Comparison of ENCODE assay signal across 16 mouse cellular contexts in genomic region chr1:38588741-38589140, GRCm38 (mm10).
"Had no signal": no experiment of that assay in that cellular context is flagged by ENCODE, and none has a peak within 500 bp of the region (broad histone marks: within the 10 kb centered on the region; RNA-seq: fewer than 3 reads in every experiment).

No protein-coding gene starts in this region.

- H3K9me3 ChIP-seq: liver, embryonic 13.5 days; midbrain, embryonic 15.5 days; stomach, embryonic 15.5 days had no signal

- H3K36me3 ChIP-seq: liver, embryonic 13.5 days; midbrain, embryonic 15.5 days; stomach, embryonic 15.5 days had no signal

- DNase-seq: kidney, adult 9 months; kidney, postnatal 14 days; kidney, postnatal 4 days; liver, embryonic 13.5 days; lung, adult 2 months; lung, postnatal 14 days; lung, postnatal 4 days; retina, postnatal 1 day; right cerebral cortex, postnatal 25 days; spleen, adult 18-20 months; thymus, adult 18-20 months; thymus, postnatal 36 days had no signal

- ATAC-seq: midbrain, embryonic 15.5 days had no signal

- H3K27ac ChIP-seq: liver, embryonic 13.5 days; midbrain, embryonic 15.5 days; stomach, embryonic 15.5 days had no signal

- H3K4me3 ChIP-seq: liver, embryonic 13.5 days; midbrain, embryonic 15.5 days; myocyte; stomach, embryonic 15.5 days had no signal

- H3K27me3 ChIP-seq: liver, embryonic 13.5 days; midbrain, embryonic 15.5 days; stomach, embryonic 15.5 days had no signal

- H3K4me1 ChIP-seq: liver, embryonic 13.5 days; stomach, embryonic 15.5 days had no signal

- H3K4me2 ChIP-seq: liver, embryonic 13.5 days; midbrain, embryonic 11.5 days; midbrain, embryonic 15.5 days; stomach, embryonic 15.5 days had no signal

- H3K9ac ChIP-seq: liver, embryonic 13.5 days; midbrain, embryonic 15.5 days; stomach, embryonic 15.5 days had no signal
